In genomic region chr6:145754416-145754815, GRCm38 (mm10) we compare ENCODE assay signal across 31 mouse cellular contexts. TPM values are rescaled to one million over a fixed set of nuclear protein-coding genes. Genes with fewer than 3 reads are reported as not detected.
DNase-seq lines count a peak whose midpoint lies in the region; ATAC-seq lines count a peak whose summit lies in the region.
"Had no signal": no experiment of that assay in that cellular context is flagged by ENCODE, and none has a peak within 500 bp of the region (broad histone marks: within the 10 kb centered on the region; RNA-seq: fewer than 3 reads in every experiment).

No protein-coding gene starts in this region.

- H3K27me3 ChIP-seq in heart, embryonic 13.5 days (replicated peaks), result no peaks in the 10 kb centered on the region
- no peaks in the 10 kb centered on the region for H3K27me3 ChIP-seq in heart, embryonic 10.5 days (ENCODE audit: insufficient read depth, poor library complexity, severe bottlenecking)
- no peaks in the 10 kb centered on the region for H3K27me3 ChIP-seq in hindbrain, embryonic 11.5 days (ENCODE audit: control insufficient read depth, insufficient read depth, low read length)
- H3K27me3 ChIP-seq: embryonic facial prominence, embryonic 12.5 days; forebrain, embryonic 15.5 days had no signal

- WGBS in heart, embryonic 13.5 days, result 56% methylated on average over 6 of the region's 6 CpGs
- 74% methylated on average over 6 of the region's 6 CpGs for WGBS in heart, embryonic 10.5 days
- WGBS in hindbrain, embryonic 11.5 days, result 87% methylated on average over 6 of the region's 6 CpGs

- H3K4me3 ChIP-seq in heart, embryonic 13.5 days, result no peak overlapping the region
- H3K4me3 ChIP-seq in heart, embryonic 10.5 days, result no peak overlapping the region
- H3K4me3 ChIP-seq in hindbrain, embryonic 11.5 days (ENCODE audit: low read depth, low read length), result no peak overlapping the region
- H3K4me3 ChIP-seq: embryonic facial prominence, embryonic 12.5 days; forebrain, embryonic 10.5 days; forebrain, embryonic 15.5 days had no signal

- H3K4me2 ChIP-seq in heart, embryonic 13.5 days, result no peak overlapping the region
- no peak overlapping the region for H3K4me2 ChIP-seq in hindbrain, embryonic 11.5 days (replicated peaks; ENCODE audit: low read depth, low read length)
- H3K4me2 ChIP-seq: embryonic facial prominence, embryonic 12.5 days; forebrain, embryonic 15.5 days; heart, embryonic 11.5 days; hindbrain, embryonic 14.5 days; midbrain, embryonic 11.5 days had no signal

- DNase-seq in heart, embryonic 10.5 days (ENCODE audit: low spot score), result no peak
- peak; percentile 25 for DNase-seq in cerebellum, adult 11 months
- DNase-seq in cerebellum, adult 18-20 months, result peak; percentile 30 to 45
- DNase-seq in cerebellum, postnatal 10 days, result peak; percentile 81 to 86
- no peak for DNase-seq in right cerebral cortex, adult 18-20 months
- DNase-seq in layer of hippocampus, postnatal 25 days (ENCODE audit: extremely low spot score in 1 of 2, low spot score in 1 of 2), result no peak
- no peak for DNase-seq in hindbrain, embryonic 11.5 days (ENCODE audit: low spot score)
- DNase-seq: adrenal gland, adult 2 months; adrenal gland, postnatal 36 days; B cell, adult 2 months; embryo, embryonic 11 days; heart, postnatal 36 days; kidney, adult 9 months; kidney, postnatal 14 days; layer of hippocampus, adult 9-11 months; liver; lung, adult 2 months; lung, postnatal 14 days; thymus, adult 2 months; thymus, postnatal 36 days had no signal

- no peak for ATAC-seq in heart, embryonic 13.5 days (ENCODE audit: extremely low read depth, insufficient number of reproducible peaks, low FRiP score, low TSS enrichment)
- no peak for ATAC-seq in hindbrain, embryonic 11.5 days (ENCODE audit: low FRiP score)
- ATAC-seq: activated CD4-positive, CD25-positive, alpha-beta regulatory T cell, adult 4 months; forebrain, embryonic 15.5 days; intestine, postnatal 0 days; midbrain, embryonic 16.5 days had no signal

- H3K27ac ChIP-seq in heart, embryonic 13.5 days (replicated peaks), result 0 out of 2 replicates have a peak overlapping the region, but pooled peaks have one; percentile 9
- H3K27ac ChIP-seq in heart, embryonic 10.5 days, result no peak overlapping the region; the same call in 1 of the 2 replicates
- no peak overlapping the region for H3K27ac ChIP-seq in hindbrain, embryonic 11.5 days (ENCODE audit: low read depth, low read length)
- H3K27ac ChIP-seq: embryonic facial prominence, embryonic 12.5 days; forebrain, embryonic 10.5 days; forebrain, embryonic 15.5 days; hindbrain, embryonic 14.5 days; liver, embryonic 14.5 days had no signal

- H3K9ac ChIP-seq in heart, embryonic 13.5 days, result no peak overlapping the region
- H3K9ac ChIP-seq in hindbrain, embryonic 11.5 days (ENCODE audit: low read depth, low read length), result no peak overlapping the region
- H3K9ac ChIP-seq: embryonic facial prominence, embryonic 12.5 days; forebrain, embryonic 15.5 days; hindbrain, embryonic 14.5 days; liver, embryonic 14.5 days had no signal

- no peaks in the 10 kb centered on the region for H3K9me3 ChIP-seq in heart, embryonic 13.5 days
- no peaks in the 10 kb centered on the region for H3K9me3 ChIP-seq in heart, embryonic 10.5 days
- H3K9me3 ChIP-seq in hindbrain, embryonic 11.5 days (ENCODE audit: control insufficient read depth, low read length), result no peaks in the 10 kb centered on the region
- H3K9me3 ChIP-seq: embryonic facial prominence, embryonic 12.5 days; forebrain, embryonic 10.5 days; forebrain, embryonic 15.5 days had no signal

- H3K36me3 ChIP-seq in heart, embryonic 13.5 days, result peaks cover 15% of the 10 kb centered on the region
- peaks cover 25% of the 10 kb centered on the region; the same call in 1 of the 2 replicates for H3K36me3 ChIP-seq in heart, embryonic 10.5 days
- H3K36me3 ChIP-seq in hindbrain, embryonic 11.5 days (ENCODE audit: control insufficient read depth, insufficient read depth, low read length), result no peaks in the 10 kb centered on the region
- H3K36me3 ChIP-seq: forebrain, embryonic 15.5 days had no signal

- peaks cover 84% of the 10 kb centered on the region for H3K4me1 ChIP-seq in heart, embryonic 13.5 days
- peaks cover 68% of the 10 kb centered on the region for H3K4me1 ChIP-seq in heart, embryonic 10.5 days
- no peaks in the 10 kb centered on the region for H3K4me1 ChIP-seq in hindbrain, embryonic 11.5 days (replicated peaks; ENCODE audit: control insufficient read depth, insufficient read depth, low read length)

RNA-seq across cellular contexts. Expression of gene Rassf8, which starts 7.9 kb away (rescaled TPM):
- polyA plus RNA-seq in heart, embryonic 13.5 days (2015; fragmentation: Nextera tagmentation; extraction: Ambion mirVana), result 7.4 and 7.6 TPM in 2 replicates
- 7.2 and 8.6 TPM in 2 replicates for polyA plus RNA-seq in heart, embryonic 10.5 days (2016; fragmentation: Nextera tagmentation; extraction: Ambion mirVana)
- 10 to 100 TPM; 21.7 to 23.4 TPM for total RNA-seq in layer of hippocampus, postnatal 25 days (2021)
- 4.2 and 7.0 TPM in 2 replicates for polyA plus RNA-seq in hindbrain, embryonic 11.5 days (2014; fragmentation: Nextera tagmentation; extraction: Ambion mirVana)

Comparison
In these comparisons a context has a peak if more than half of its experiments do, and no peak if none do; other contexts are left out.
1. DNase-seq: peak in cerebellum, adult 11 months (single experiment), cerebellum, adult 18-20 months (2 of 2) and cerebellum, postnatal 10 days (2 of 2); none in heart, embryonic 10.5 days (single experiment), right cerebral cortex, adult 18-20 months (single experiment), layer of hippocampus, postnatal 25 days (0 of 2) and hindbrain, embryonic 11.5 days (single experiment).